Mouse (Mus musculus): ENCODE measurements around the gene Mrtfb. TPM values are rescaled to one million over a fixed set of nuclear protein-coding genes. Genes with fewer than 3 reads are reported as not detected.
A peak's percentile ranks its signal among the peaks of the same experiment; 100 is the strongest.

The Mrtfb gene
- polyA plus RNA-seq, 1 experiment from 2014 or later, result 22.6 TPM

- DNase-seq (ENCODE audit: low spot score), result no peak
- Histone ChIP-seq H3K4me1 (ENCODE audit: control insufficient read depth, insufficient read depth, low read length) (no peaks in the 10 kb centered on the region; the same call in 1 of the 2 replicates), H3K4me2 (ENCODE audit: low read depth) (no peak overlapping the region), H3K36me3 (ENCODE audit: control insufficient read depth, insufficient read depth, low read length) (no peaks in the 10 kb centered on the region), H3K4me3 (ENCODE audit: low read depth, low read length) (no peak overlapping the region), H3K27me3 (ENCODE audit: control insufficient read depth, insufficient read depth, low read length) (no peaks in the 10 kb centered on the region), H3K9ac (ENCODE audit: low read length) (no peak overlapping the region), H3K9me3 (ENCODE audit: control insufficient read depth, low read length) (no peaks in the 10 kb centered on the region), H3K27ac (ENCODE audit: low read depth, low read length) (no peak overlapping the region)
- no peak for ATAC-seq (ENCODE audit: insufficient read depth, low FRiP score, low TSS enrichment)
- 65% methylated on average over 3 of the region's 3 CpGs for WGBS
Measured at GRCm38 (mm10) chr16:13364145-13364544, 107.9 kb downstream of the Mrtfb start.

- no peaks in the 10 kb centered on the region; the same call in 1 of the 2 replicates for H3K4me1 ChIP-seq (ENCODE audit: control insufficient read depth, insufficient read depth, low read length)
Measured at GRCm38 (mm10) chr16:13366256-13366655, 110.0 kb downstream of the Mrtfb start.

DNA sequence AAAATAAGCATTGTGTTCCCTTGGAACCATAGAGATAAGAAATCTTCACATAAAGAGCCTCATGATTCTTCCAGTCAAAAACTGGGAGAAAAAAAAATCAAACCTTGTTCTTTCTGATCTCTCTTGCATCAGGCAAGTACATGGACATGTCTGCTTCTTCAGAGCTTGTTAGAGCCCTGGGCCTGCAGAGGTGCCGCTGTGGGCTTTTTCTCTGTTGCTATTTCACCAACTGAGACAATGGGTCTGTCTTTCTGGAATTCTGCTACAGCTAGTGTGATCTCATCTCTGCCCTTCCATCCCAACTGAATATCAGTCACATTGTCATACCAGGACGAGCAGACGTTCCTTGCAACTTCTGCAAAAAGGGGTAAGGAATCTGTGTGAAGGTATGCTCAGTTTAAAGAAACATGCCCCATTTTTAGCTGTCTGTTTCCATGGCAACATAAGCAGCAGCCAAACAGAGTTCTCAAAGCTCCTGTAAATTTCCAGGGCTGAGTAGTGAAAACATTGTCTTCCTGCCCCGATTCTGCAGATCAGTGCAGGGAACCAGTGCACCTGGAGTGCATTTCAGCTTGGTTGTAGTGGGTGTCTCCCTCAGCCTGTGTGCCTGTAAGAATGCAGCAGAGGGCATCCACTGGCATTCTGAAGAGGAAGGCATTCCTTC lies 110.7 kb downstream of the Mrtfb start:
- H3K27ac ChIP-seq (ENCODE audit: low read depth, low read length), result no peak overlapping the region

More at GRCm38 (mm10) chr16:13366256-13366655, 110.0 kb downstream of the Mrtfb start:
- WGBS, result 76% methylated on average over 1 of the region's 1 CpGs
- Histone ChIP-seq H3K36me3 (ENCODE audit: control insufficient read depth, insufficient read depth, low read length) (no peaks in the 10 kb centered on the region), H3K27ac (ENCODE audit: low read depth, low read length) (no peak overlapping the region), H3K9ac (ENCODE audit: low read length) (no peak overlapping the region), H3K4me3 (ENCODE audit: low read depth, low read length) (no peak overlapping the region), H3K4me2 (ENCODE audit: low read depth) (no peak overlapping the region), H3K9me3 (ENCODE audit: control insufficient read depth, low read length) (no peaks in the 10 kb centered on the region), H3K27me3 (ENCODE audit: control insufficient read depth, insufficient read depth, low read length) (no peaks in the 10 kb centered on the region)
- no peak for DNase-seq (ENCODE audit: low spot score)
- no peak for ATAC-seq (ENCODE audit: insufficient read depth, low FRiP score, low TSS enrichment)

GRCm38 (mm10) chr16:13367466-13367856 lies 111.2 kb downstream of the Mrtfb start:
- WGBS, result 72% methylated on average over 2 of the region's 2 CpGs
- DNase-seq (ENCODE audit: low spot score) (no peak), ATAC-seq (ENCODE audit: insufficient read depth, low FRiP score, low TSS enrichment) (no peak)
- no peak overlapping the region for H3K27ac ChIP-seq (ENCODE audit: low read depth, low read length)
- no peaks in the 10 kb centered on the region for H3K9me3 ChIP-seq (ENCODE audit: control insufficient read depth, low read length)
- no peaks in the 10 kb centered on the region for H3K27me3 ChIP-seq (ENCODE audit: control insufficient read depth, insufficient read depth, low read length)
- no peak overlapping the region for H3K4me3 ChIP-seq (ENCODE audit: low read depth, low read length)
- H3K9ac ChIP-seq (ENCODE audit: low read length), result no peak overlapping the region
- H3K4me1 ChIP-seq (ENCODE audit: control insufficient read depth, insufficient read depth, low read length), result peaks cover 2% of the 10 kb centered on the region; the same call in 1 of the 2 replicates
- H3K4me2 ChIP-seq (ENCODE audit: low read depth), result no peak overlapping the region
- H3K36me3 ChIP-seq (ENCODE audit: control insufficient read depth, insufficient read depth, low read length), result no peaks in the 10 kb centered on the region

More for the DNA sequence above, 110.7 kb downstream of the Mrtfb start:
- 45% methylated on average over 4 of the region's 4 CpGs for WGBS
- H3K4me2 ChIP-seq (ENCODE audit: low read depth), result no peak overlapping the region
- H3K36me3 ChIP-seq (ENCODE audit: control insufficient read depth, insufficient read depth, low read length), result no peaks in the 10 kb centered on the region
- ATAC-seq (ENCODE audit: insufficient read depth, low FRiP score, low TSS enrichment) (no peak), DNase-seq (ENCODE audit: low spot score) (peak; percentile 18)
- H3K4me3 ChIP-seq (ENCODE audit: low read depth, low read length), result no peak overlapping the region
- no peaks in the 10 kb centered on the region for H3K9me3 ChIP-seq (ENCODE audit: control insufficient read depth, low read length)
- H3K27me3 ChIP-seq (ENCODE audit: control insufficient read depth, insufficient read depth, low read length), result no peaks in the 10 kb centered on the region
- no peak overlapping the region for H3K9ac ChIP-seq (ENCODE audit: low read length)
- peaks cover 2% of the 10 kb centered on the region; the same call in 1 of the 2 replicates for H3K4me1 ChIP-seq (ENCODE audit: control insufficient read depth, insufficient read depth, low read length)

- H3K4me3 ChIP-seq (ENCODE audit: low read depth, low read length), result no peak overlapping the region
- H3K27me3 ChIP-seq (ENCODE audit: control insufficient read depth, insufficient read depth, low read length), result no peaks in the 10 kb centered on the region
- H3K9ac ChIP-seq (ENCODE audit: low read length), result no peak overlapping the region
- 85% methylated on average over 1 of the region's 1 CpGs for WGBS
- DNase-seq (ENCODE audit: low spot score) (no peak), ATAC-seq (ENCODE audit: insufficient read depth, low FRiP score, low TSS enrichment) (no peak)
- H3K4me2 ChIP-seq (ENCODE audit: low read depth), result no peak overlapping the region
- peaks cover 2% of the 10 kb centered on the region; the same call in 1 of the 2 replicates for H3K4me1 ChIP-seq (ENCODE audit: control insufficient read depth, insufficient read depth, low read length)
- no peaks in the 10 kb centered on the region for H3K36me3 ChIP-seq (ENCODE audit: control insufficient read depth, insufficient read depth, low read length)
- no peaks in the 10 kb centered on the region for H3K9me3 ChIP-seq (ENCODE audit: control insufficient read depth, low read length)
- H3K27ac ChIP-seq (ENCODE audit: low read depth, low read length), result no peak overlapping the region
Measured at GRCm38 (mm10) chr16:13368645-13369044, 112.4 kb downstream of the Mrtfb start.

DNA sequence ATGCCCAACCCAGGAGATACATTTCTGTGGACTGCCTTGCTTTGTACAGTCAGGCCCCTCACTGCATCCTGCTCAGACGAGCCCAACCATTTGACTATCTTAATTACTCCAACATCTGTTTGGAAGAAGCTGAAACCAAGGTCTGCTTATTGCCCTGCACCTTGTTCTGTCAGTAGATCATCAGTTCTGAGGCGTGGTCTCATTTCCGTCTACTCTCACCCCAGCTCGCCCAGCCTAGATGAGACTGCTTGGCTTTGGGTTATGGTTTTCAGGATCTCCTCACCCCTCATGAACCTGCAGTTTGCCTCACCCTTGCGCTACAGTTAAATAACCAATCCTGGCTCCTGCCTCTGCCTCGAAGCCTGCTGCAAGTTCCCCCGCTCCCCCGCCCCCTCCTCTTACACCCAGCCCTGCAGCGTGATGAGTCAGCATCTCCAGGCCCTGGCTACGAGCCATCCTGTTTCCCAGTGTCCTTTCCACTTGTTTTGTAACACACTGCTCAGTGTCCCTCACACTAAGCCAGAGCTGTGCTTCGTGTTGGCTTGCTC lies 115.5 kb downstream of the Mrtfb start:
- Histone ChIP-seq H3K9me3 (ENCODE audit: control insufficient read depth, low read length) (no peaks in the 10 kb centered on the region), H3K27ac (ENCODE audit: low read depth, low read length) (no peak overlapping the region), H3K9ac (ENCODE audit: low read length) (no peak overlapping the region; the same call in 1 of the 2 replicates), H3K27me3 (ENCODE audit: control insufficient read depth, insufficient read depth, low read length) (no peaks in the 10 kb centered on the region), H3K36me3 (ENCODE audit: control insufficient read depth, insufficient read depth, low read length) (no peaks in the 10 kb centered on the region), H3K4me3 (ENCODE audit: low read depth, low read length) (no peak overlapping the region), H3K4me2 (ENCODE audit: low read depth) (no peak overlapping the region), H3K4me1 (ENCODE audit: control insufficient read depth, insufficient read depth, low read length) (peaks cover 2% of the 10 kb centered on the region; the same call in 1 of the 2 replicates)
- ATAC-seq (ENCODE audit: insufficient read depth, low FRiP score, low TSS enrichment) (0 out of 2 replicates have a peak, but pooled peaks have one; percentile 35), DNase-seq (ENCODE audit: low spot score) (peak; percentile 62)
- 19% methylated on average over 11 of the region's 11 CpGs for WGBS

GRCm38 (mm10) chr16:13372899-13373533 lies 116.7 kb downstream of the Mrtfb start:
- H3K27ac ChIP-seq (ENCODE audit: low read depth, low read length), result no peak overlapping the region
- no peak for ATAC-seq (ENCODE audit: insufficient read depth, low FRiP score, low TSS enrichment)
- WGBS, result 94% methylated on average over 8 of the region's 8 CpGs

DNA sequence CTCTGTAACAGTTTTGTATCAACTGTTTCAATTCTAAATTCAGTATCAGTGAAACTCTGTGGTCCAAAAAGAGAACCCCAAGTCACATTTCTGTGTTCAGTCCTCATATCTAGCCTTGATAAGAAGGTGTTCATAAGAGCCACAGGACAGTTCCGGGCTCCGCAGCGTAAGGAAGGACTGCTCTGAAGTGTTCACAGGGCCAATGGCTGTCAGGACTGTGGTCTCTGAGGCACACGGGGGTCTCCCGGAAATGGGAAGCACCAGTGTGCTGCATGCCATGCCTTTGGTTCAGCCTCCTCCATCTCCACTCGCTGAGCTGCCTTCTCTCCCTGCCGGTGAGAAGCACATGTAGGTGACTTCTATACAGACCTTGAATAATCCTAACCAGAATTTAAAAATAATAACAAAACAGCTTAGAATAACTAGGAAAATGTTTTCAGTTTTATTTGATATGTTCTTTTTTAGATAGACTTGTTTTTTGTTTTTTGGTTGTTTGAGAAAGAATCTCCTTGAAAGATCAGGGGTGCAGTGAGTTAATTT lies 120.7 kb downstream of the Mrtfb start:
- WGBS, result 89% methylated on average over 7 of the region's 7 CpGs
- H3K4me3 ChIP-seq (ENCODE audit: low read depth, low read length), result no peak overlapping the region
- ATAC-seq (ENCODE audit: insufficient read depth, low FRiP score, low TSS enrichment), result no peak
- no peak overlapping the region for H3K9ac ChIP-seq (ENCODE audit: low read length)
- H3K4me1 ChIP-seq (ENCODE audit: control insufficient read depth, insufficient read depth, low read length), result no peaks in the 10 kb centered on the region; the same call in 1 of the 2 replicates
- no peak overlapping the region for H3K4me2 ChIP-seq (ENCODE audit: low read depth)
- H3K36me3 ChIP-seq (ENCODE audit: control insufficient read depth, insufficient read depth, low read length), result no peaks in the 10 kb centered on the region
- no peaks in the 10 kb centered on the region for H3K27me3 ChIP-seq (ENCODE audit: control insufficient read depth, insufficient read depth, low read length)
- H3K27ac ChIP-seq (ENCODE audit: low read depth, low read length), result no peak overlapping the region
- no peak for DNase-seq (ENCODE audit: low spot score)
- H3K9me3 ChIP-seq (ENCODE audit: control insufficient read depth, low read length), result no peaks in the 10 kb centered on the region

More at GRCm38 (mm10) chr16:13372899-13373533, 116.7 kb downstream of the Mrtfb start:
- H3K4me1 ChIP-seq (ENCODE audit: control insufficient read depth, insufficient read depth, low read length), result peaks cover 2% of the 10 kb centered on the region; the same call in 1 of the 2 replicates
- no peak overlapping the region for H3K4me2 ChIP-seq (ENCODE audit: low read depth)
- no peaks in the 10 kb centered on the region for H3K9me3 ChIP-seq (ENCODE audit: control insufficient read depth, low read length)
- DNase-seq (ENCODE audit: low spot score), result no peak
- no peaks in the 10 kb centered on the region for H3K36me3 ChIP-seq (ENCODE audit: control insufficient read depth, insufficient read depth, low read length)
- no peak overlapping the region for H3K9ac ChIP-seq (ENCODE audit: low read length)
- H3K4me3 ChIP-seq (ENCODE audit: low read depth, low read length), result no peak overlapping the region
- no peaks in the 10 kb centered on the region for H3K27me3 ChIP-seq (ENCODE audit: control insufficient read depth, insufficient read depth, low read length)

Measured in neural tube, embryonic 11.5 days (tissue).